Mouse (Mus musculus) brown adipose tissue, adult 24 weeks (tissue): ENCODE measurements at regions not wholly inside any gene's neighbourhood (a gene's known extent, or its start where the extent isn't known, plus 50 kb on each side); places are given as distances from the start of the nearest gene placed in this dataset.
"Not testable (repeated sequence)": the region's sequence is repeated elsewhere in the genome, so short reads cannot be mapped to it uniquely, and the experiment has no call there.

Experiments used
- H3K27ac ChIP-seq: fragments of 200-500 bp; replicated peaks from 2 replicates; pipeline ENCODE4 v1.5.1; 2012; ENCODE audit warnings: low read depth, mild to moderate bottlenecking, low read length
- H3K4me1 ChIP-seq: fragments of 200-500 bp; 2 replicates; pipeline ENCODE4 v1.6.1; 2012; ENCODE audit warnings: low read length, mixed read lengths; ENCODE audit not compliant: control insufficient read depth, insufficient read depth, insufficient read length
- H3K4me3 ChIP-seq: fragments of 200-500 bp; 2 replicates; pipeline ENCODE4 v1.5.1; 2012; ENCODE audit warnings: low read depth, mild to moderate bottlenecking, low read length, moderate library complexity; ENCODE audit not compliant: insufficient read depth

DNA sequence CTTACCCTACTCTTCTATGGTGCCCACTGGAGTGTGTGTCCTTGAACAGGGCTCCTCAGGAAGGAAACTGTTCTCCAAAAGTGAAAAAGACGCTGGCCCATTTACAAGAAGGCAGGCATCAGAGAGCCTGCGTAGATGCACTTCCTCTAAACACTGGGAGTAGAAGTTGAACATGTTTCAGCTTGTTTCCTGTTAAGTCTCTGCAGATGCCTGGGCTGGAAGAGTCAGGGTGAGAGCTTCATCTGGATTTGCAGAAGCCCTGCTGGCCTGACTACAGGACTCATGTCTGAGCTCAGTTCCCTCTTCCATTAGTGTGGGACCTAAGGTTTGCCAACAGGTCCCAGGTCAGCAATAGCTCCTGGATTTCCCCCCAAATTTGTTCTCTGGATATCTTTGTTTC, 54.7 kb upstream of the Nlrp1b start:
- Histone ChIP-seq H3K4me3 (no peak overlapping the region), H3K4me1 (no peaks in the 10 kb centered on the region), H3K27ac (peak overlapping the region; percentile 66)

DNA sequence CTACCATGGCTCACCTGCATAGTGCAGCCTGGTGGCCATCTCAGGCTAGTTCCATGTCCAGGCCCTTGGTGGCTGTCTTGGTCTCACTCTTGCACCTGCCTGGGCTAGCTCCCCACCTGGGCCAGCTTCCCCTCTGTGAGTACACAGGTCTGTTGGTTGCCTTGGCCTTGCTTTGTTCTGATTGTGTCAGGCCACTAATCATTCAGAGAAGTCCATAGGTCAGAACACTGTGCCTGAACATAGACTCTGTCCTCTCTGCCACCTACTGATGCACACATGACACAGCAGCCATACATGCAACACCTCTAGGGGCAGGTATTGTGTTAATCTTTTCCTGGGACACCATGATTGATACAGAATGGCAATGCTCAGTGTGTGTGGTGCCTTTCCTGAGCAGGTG, 57.7 kb upstream of the Nlrp1b start:
- not testable (repeated sequence) for H3K4me3 ChIP-seq, H3K27ac ChIP-seq, H3K4me1 ChIP-seq

DNA sequence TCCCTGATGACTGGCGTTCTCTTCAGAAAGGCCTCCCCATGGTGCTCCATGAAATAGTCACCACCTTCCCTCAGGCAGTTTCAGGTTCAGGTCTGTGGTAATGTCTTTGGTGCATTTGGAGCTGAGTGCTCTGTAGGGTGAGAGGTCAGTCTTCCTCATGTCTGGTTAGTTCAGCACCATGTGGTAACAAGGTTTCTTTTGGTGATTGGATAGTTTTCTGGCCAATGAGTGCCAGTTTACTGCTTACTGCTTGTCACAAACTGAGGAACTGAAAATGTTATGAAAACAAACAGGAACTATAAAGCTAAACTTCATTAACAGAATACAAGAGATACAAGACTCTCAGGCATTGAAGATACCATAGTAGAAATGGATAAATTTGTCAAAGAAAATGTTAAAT, 59.0 kb upstream of the Nlrp1b start:
- Histone ChIP-seq H3K4me3 (no peak overlapping the region), H3K27ac (no peak overlapping the region)

DNA sequence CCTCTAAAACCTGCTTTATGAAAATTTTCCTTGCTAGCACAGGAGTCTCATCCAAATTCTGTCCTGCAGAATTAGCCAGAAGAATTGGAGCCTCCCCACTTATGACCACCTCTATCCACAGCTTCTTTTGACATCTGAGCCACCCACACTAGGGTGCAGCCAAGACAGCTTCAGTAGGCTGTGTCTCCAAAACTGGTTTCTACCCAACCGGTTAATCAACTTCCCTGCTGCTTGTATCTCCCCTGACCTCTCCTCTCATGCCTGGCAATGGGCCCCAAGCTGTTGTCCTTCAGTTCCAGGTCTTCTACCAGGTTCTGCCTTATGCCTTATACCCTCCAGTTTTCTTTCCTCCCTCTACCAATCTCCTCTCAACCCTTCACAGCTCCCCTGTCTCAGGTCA, 68.9 kb upstream of the Nlrp1b start:
- Histone ChIP-seq H3K4me3 (no peak overlapping the region), H3K27ac (no peak overlapping the region), H3K4me1 (no peaks in the 10 kb centered on the region)

More for the DNA sequence above, 59.0 kb upstream of the Nlrp1b start:
- no peaks in the 10 kb centered on the region for H3K4me1 ChIP-seq

DNA sequence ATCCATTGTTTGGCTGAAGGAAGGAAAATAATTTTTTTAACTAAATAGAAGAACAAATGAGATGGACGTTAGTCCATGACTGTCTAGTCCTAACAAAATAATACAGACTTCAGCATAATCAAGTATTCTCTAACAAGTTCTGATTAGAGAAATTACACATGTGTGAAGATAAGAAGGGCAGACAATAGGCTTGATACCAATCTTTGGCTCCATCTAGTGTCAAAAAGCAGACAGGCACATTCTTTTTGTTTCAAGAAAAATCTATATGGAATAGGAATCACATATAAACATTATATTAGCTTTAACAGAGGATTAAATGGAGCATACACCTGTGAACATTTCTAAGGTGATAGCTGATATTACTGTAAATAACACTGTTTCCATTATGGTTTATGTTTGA, 92.9 kb upstream of the Nlrp1b start:
- no peak overlapping the region for H3K4me3 ChIP-seq

DNA sequence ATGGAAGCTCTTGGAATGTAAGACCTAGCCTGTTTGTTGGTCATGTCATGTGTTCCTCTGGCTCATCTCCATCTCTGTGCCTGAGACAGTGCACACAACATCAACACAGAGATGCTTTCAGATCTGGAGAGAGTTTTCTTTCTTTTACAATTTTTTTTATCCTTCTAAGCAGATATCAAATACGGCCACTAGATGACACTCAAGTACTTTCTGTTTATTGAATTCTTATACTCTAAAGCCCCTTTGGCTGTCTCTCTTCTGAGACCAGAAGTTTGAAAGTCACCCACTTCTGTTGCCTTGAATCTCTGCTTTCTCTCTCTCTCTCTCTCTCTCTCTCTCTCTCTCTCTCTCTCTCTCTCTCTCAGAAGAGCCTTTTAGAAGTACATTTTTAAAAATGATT, 106.9 kb upstream of the Nlrp1b start:
- no peak overlapping the region for H3K27ac ChIP-seq
- H3K4me3 ChIP-seq = no peak overlapping the region

More for the DNA sequence above, 92.9 kb upstream of the Nlrp1b start:
- Histone ChIP-seq H3K27ac (no peak overlapping the region), H3K4me1 (no peaks in the 10 kb centered on the region)

DNA sequence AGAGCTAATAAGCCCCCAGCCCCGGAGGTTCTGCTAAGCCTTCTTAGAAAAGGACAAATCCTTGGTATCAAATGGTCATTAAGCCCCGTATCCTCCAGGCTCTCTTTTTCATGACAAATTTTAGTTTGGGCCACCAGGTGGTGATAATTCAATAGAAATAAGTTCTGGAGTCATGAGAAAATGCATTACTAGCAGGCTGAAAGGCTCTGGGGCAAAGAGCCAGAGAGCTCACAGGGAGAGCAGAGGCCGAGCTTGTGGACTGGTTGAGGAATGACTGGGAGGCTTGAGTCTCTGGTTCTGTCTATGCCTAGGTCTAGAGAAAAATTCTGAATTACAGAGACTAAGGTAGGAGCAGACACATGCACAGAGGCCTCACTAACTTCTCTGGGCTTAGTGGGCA, 115.5 kb upstream of the Nlrp1b start:
- Histone ChIP-seq H3K27ac (no peak overlapping the region), H3K4me3 (no peak overlapping the region), H3K4me1 (no peaks in the 10 kb centered on the region)

More for the DNA sequence above, 106.9 kb upstream of the Nlrp1b start:
- no peaks in the 10 kb centered on the region for H3K4me1 ChIP-seq

GRCm38 (mm10) chr11:71357089-71357488, 126.6 kb upstream of the Nlrp1b start:
- Histone ChIP-seq H3K27ac (no peak overlapping the region), H3K4me1 (no peaks in the 10 kb centered on the region), H3K4me3 (no peak overlapping the region)

- Histone ChIP-seq H3K4me1 (no peaks in the 10 kb centered on the region), H3K4me3 (no peak overlapping the region), H3K27ac (no peak overlapping the region)
These were observed 130.3 kb upstream of the Nlrp1b start for GRCm38 (mm10) chr11:71360856-71361255.

DNA sequence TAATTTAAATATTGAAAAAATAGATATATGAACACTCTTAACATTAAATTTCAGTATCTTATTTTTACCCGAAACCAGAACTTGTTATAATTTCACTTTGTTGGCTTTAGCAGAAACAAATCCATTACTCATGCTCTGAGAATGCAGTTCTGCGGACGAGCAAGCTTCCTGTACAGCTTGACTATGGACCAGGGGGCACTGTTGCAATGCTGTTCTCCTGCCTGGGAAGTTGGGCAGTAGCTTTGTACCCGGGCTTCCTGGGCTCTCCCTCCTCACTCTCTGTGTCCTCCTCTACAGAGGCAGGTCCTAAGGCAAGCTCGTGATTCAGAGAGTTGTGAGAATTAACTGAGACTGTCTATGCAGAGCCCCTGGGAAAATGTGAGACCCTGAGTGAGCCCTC, 141.3 kb upstream of the Nlrp1b start:
- H3K4me1 ChIP-seq = no peaks in the 10 kb centered on the region
- no peak overlapping the region for H3K4me3 ChIP-seq
- H3K27ac ChIP-seq = no peak overlapping the region

DNA sequence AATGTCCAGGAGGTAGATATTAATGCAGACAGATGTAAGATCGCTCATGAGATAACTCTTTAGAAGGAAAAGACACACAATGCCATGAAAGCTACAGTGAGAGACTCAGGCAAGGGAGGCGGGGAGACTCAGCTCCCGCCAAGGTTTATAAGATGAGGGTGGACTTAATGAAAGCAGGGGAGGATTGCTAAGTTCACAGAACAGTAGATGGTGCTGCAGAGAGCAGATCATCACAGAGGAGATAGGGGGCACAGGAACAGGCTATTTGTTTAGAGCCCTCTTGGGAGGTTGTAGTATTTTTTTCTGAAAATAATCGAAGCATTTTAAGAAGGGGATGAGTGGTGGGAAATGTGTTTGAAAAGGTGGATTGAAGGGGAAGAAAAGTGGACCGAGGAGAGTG, 144.6 kb upstream of the Nlrp1b start:
- H3K4me3 ChIP-seq = no peak overlapping the region
- H3K4me1 ChIP-seq = no peaks in the 10 kb centered on the region
- H3K27ac ChIP-seq = no peak overlapping the region

- Histone ChIP-seq H3K4me3 (no peak overlapping the region), H3K27ac (no peak overlapping the region), H3K4me1 (no peaks in the 10 kb centered on the region)
These were observed 157.9 kb upstream of the Nlrp1b start for GRCm38 (mm10) chr11:71388411-71388810.

- H3K27ac ChIP-seq = no peak overlapping the region
- no peak overlapping the region for H3K4me3 ChIP-seq
- H3K4me1 ChIP-seq = no peaks in the 10 kb centered on the region
These were observed 159.1 kb upstream of the Nlrp1b start for GRCm38 (mm10) chr11:71389659-71390058.

DNA sequence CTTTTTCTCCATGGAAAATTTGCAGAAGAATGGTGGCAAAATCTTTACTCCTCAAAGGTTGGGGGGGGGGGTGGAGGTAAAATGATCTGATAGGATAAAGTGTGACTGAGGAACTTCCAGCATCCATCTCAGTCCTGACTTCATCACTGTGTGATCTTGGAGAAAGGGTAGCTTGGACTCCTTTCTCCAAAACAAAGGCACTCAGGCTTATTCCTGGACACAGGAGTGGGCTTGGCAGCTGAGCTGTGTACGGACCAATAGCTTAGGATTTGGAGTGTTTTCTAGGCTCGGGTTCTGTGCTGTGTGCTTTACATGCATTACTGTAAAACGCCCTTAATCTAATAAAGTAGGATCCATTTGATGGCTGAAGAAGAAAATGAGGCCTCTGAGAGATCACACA, 159.6 kb upstream of the Nlrp1b start:
- Histone ChIP-seq H3K4me3 (no peak overlapping the region), H3K4me1 (no peaks in the 10 kb centered on the region), H3K27ac (no peak overlapping the region)

- Histone ChIP-seq H3K4me3 (no peak overlapping the region), H3K4me1 (no peaks in the 10 kb centered on the region), H3K27ac (no peak overlapping the region)
These were observed 160.1 kb upstream of the Nlrp1b start for GRCm38 (mm10) chr11:71390616-71391015.

- no peak overlapping the region for H3K4me3 ChIP-seq
- no peak overlapping the region for H3K27ac ChIP-seq
- H3K4me1 ChIP-seq = no peaks in the 10 kb centered on the region
These were observed 162.9 kb upstream of the Nlrp1b start for GRCm38 (mm10) chr11:71393406-71393805.

DNA sequence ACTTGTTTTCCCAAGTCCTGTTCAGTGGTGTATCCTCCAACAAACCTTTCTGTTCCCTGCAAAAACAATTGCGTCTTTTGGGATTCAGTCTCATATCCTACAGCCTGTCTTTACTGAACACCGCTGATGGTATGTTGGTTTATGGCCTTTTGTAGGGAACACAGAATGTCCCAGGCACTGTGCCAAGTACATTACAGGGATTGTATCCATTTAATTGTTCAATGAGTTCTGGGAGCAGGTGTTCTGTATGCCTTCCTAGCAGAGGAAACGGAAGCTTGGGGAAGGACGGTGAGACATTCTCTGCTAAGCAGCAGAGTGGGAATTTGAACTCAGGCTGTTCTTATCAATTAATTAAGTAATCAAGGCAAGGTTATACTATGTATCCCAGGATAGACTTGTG, 164.5 kb upstream of the Nlrp1b start:
- H3K27ac ChIP-seq = no peak overlapping the region
- H3K4me3 ChIP-seq = no peak overlapping the region
- no peaks in the 10 kb centered on the region for H3K4me1 ChIP-seq
